Mouse (Mus musculus) lung, embryonic 14.5 days (tissue): ENCODE results near the gene Kpna1. TPM values are rescaled to one million over a fixed set of nuclear protein-coding genes. Genes with fewer than 3 reads are reported as not detected.

Experiments
- ATAC-seq: fragments of 200-750 bp; cut with Nextera tagmentation; 2 replicates; pipeline ENCODE4 v1.8.0; 2017; ENCODE audit warnings: mild to moderate bottlenecking, moderate TSS enrichment, moderate library complexity; ENCODE audit not compliant: insufficient read depth
- DNase-seq: peaks from one replicate; pipeline ENCODE4 v3.0.0-alpha.2; 2015
- H3K27ac ChIP-seq: fragments of 300-500 bp; sonication (generic); 2 replicates; pipeline ENCODE4 v1.5.1; 2014; ENCODE audit warnings: low read depth, mild to moderate bottlenecking, moderate library complexity
- H3K27me3 ChIP-seq: fragments of 300-500 bp; sonication (generic); 2 replicates; pipeline ENCODE4 v1.6.1; 2014; ENCODE audit warnings: low read length, control low read depth; ENCODE audit not compliant: insufficient read depth
- H3K36me3 ChIP-seq: fragments of 300-500 bp; sonication (generic); 2 replicates; pipeline ENCODE4 v1.6.1; 2014; ENCODE audit warnings: control low read depth; ENCODE audit not compliant: insufficient read depth
- H3K4me1 ChIP-seq: fragments of 300-500 bp; sonication (generic); 2 replicates; pipeline ENCODE4 v1.6.1; 2014; ENCODE audit warnings: antibody characterized with exemption, control low read depth; ENCODE audit not compliant: insufficient read depth
- H3K4me2 ChIP-seq: fragments of 300-500 bp; sonication (generic); 2 replicates; pipeline ENCODE4 v1.6.1; 2014; ENCODE audit warnings: mild to moderate bottlenecking
- H3K4me3 ChIP-seq: fragments of 300-500 bp; sonication (generic); 2 replicates; pipeline ENCODE4 v1.5.1; 2014; ENCODE audit warnings: low read depth, low read length
- H3K9ac ChIP-seq: fragments of 300-500 bp; sonication (generic); 2 replicates; pipeline ENCODE4 v1.6.1; 2014
- H3K9me3 ChIP-seq: fragments of 300-500 bp; sonication (generic); 2 replicates; pipeline ENCODE4 v1.6.1; 2016; ENCODE audit warnings: low read depth, low read length, control low read depth
- CTCF ChIP-seq: IDR thresholded peaks from 2 replicates; pipeline ENCODE4 v1.5.1; 2016; ENCODE audit warnings: antibody characterized with exemption, low read depth
- WGBS: fragments of 180-500 bp; shearing (Covaris S2); extraction: QIAGEN DNeasy Blood & Tissue Kit; methylation state at CpG from one replicate; pipeline ENCODE4 v1.1.7; 2014; 5-methylcytosine and 5-hydroxymethylcytosine counted together
- polyA plus RNA-seq: library from polyadenylated mRNA; unstranded; fragments of >200 nt; fragmentation: Nextera tagmentation; extraction: Ambion mirVana; gene quantifications from 2 replicates; pipeline ENCODE4 v1.2.1, GENCODE M21; 2014

Kpna1 gene
- polyA plus RNA-seq, 1 experiment from 2014 or later = 39.1 TPM

- Histone ChIP-seq H3K9me3 (no peaks in the 10 kb centered on the region), H3K27me3 (no peaks in the 10 kb centered on the region), H3K27ac (peak within 1 kb of the TSS; percentile 92), H3K4me3 (peak within 1 kb of the TSS; percentile 61), H3K4me1 (0 out of 2 replicates have a peak, but pooled peaks cover 3% of the 10 kb centered on the region), H3K4me2 (peak within 1 kb of the TSS; percentile 74), H3K9ac (peak within 1 kb of the TSS; percentile 79), H3K36me3 (peaks cover 38% of the 10 kb centered on the region)
- TF ChIP-seq CTCF = no peak
- ATAC-seq (peak; percentile 98), DNase-seq (peak; percentile 100)
- 2% methylated on average over 39 of the region's 39 CpGs for WGBS
Measured at GRCm38 (mm10) chr16:36040640-36041624, 62.4 kb downstream of the Kpna1 start, which contains the start of gene Wdr5b. Wdr5b (plus strand) TSS chr16:36041190.

- 20% methylated on average over 11 of the region's 11 CpGs for WGBS
- Histone ChIP-seq H3K9me3 (no peaks in the 10 kb centered on the region), H3K27ac (peak overlapping the region; percentile 92), H3K9ac (peak overlapping the region; percentile 79), H3K27me3 (no peaks in the 10 kb centered on the region), H3K4me3 (peak overlapping the region; percentile 61), H3K4me1 (0 out of 2 replicates have a peak, but pooled peaks cover 3% of the 10 kb centered on the region), H3K4me2 (peak overlapping the region; percentile 74), H3K36me3 (peaks cover 41% of the 10 kb centered on the region)
- no peak for TF ChIP-seq CTCF
- DNase-seq (no peak), ATAC-seq (no peak)
Measured at GRCm38 (mm10) chr16:36041625-36042020, 63.1 kb downstream of the Kpna1 start.

GRCm38 (mm10) chr16:36043073-36043472 lies 64.5 kb downstream of the Kpna1 start:
- Histone ChIP-seq H3K4me2 (no peak overlapping the region), H3K4me1 (0 out of 2 replicates have a peak, but pooled peaks cover 3% of the 10 kb centered on the region), H3K27me3 (no peaks in the 10 kb centered on the region), H3K4me3 (no peak overlapping the region), H3K36me3 (peaks cover 51% of the 10 kb centered on the region), H3K9ac (no peak overlapping the region), H3K9me3 (no peaks in the 10 kb centered on the region), H3K27ac (no peak overlapping the region)
- WGBS = 76% methylated on average over 10 of the region's 10 CpGs
- ATAC-seq (no peak), DNase-seq (no peak)
- TF ChIP-seq CTCF = no peak

- H3K27me3 ChIP-seq = no peaks in the 10 kb centered on the region
- peaks cover 60% of the 10 kb centered on the region for H3K36me3 ChIP-seq
- TF ChIP-seq CTCF = no peak
- H3K4me3 ChIP-seq = no peak overlapping the region
- H3K4me2 ChIP-seq = no peak overlapping the region
- ATAC-seq = no peak
- DNase-seq = no peak
- H3K9ac ChIP-seq = no peak overlapping the region
- no peaks in the 10 kb centered on the region for H3K9me3 ChIP-seq
- 82% methylated on average over 4 of the region's 4 CpGs for WGBS
- H3K27ac ChIP-seq = no peak overlapping the region
- 0 out of 2 replicates have a peak, but pooled peaks cover 3% of the 10 kb centered on the region for H3K4me1 ChIP-seq
Measured at GRCm38 (mm10) chr16:36043964-36044363, 65.4 kb downstream of the Kpna1 start.

GRCm38 (mm10) chr16:36047538-36047937 lies 69.0 kb downstream of the Kpna1 start:
- Histone ChIP-seq H3K27me3 (no peaks in the 10 kb centered on the region), H3K4me1 (no peaks in the 10 kb centered on the region), H3K4me2 (no peak overlapping the region), H3K27ac (no peak overlapping the region), H3K9ac (no peak overlapping the region), H3K4me3 (no peak overlapping the region), H3K36me3 (peaks cover 90% of the 10 kb centered on the region), H3K9me3 (no peaks in the 10 kb centered on the region)
- no peak for DNase-seq
- no peak for ATAC-seq
- TF ChIP-seq CTCF = 0 out of 2 replicates have a peak, but pooled peaks have one; percentile 5
- 82% methylated on average over 4 of the region's 4 CpGs for WGBS

- ATAC-seq = no peak
- Histone ChIP-seq H3K36me3 (peaks cover 60% of the 10 kb centered on the region), H3K9me3 (no peaks in the 10 kb centered on the region), H3K4me2 (no peak overlapping the region), H3K9ac (no peak overlapping the region), H3K4me3 (no peak overlapping the region), H3K4me1 (no peaks in the 10 kb centered on the region), H3K27ac (no peak overlapping the region), H3K27me3 (no peaks in the 10 kb centered on the region)
- 91% methylated on average over 6 of the region's 6 CpGs for WGBS
- no peak for DNase-seq
- TF ChIP-seq CTCF = no peak
Measured at GRCm38 (mm10) chr16:36051491-36051890, 72.9 kb downstream of the Kpna1 start.
